Mouse (Mus musculus) small intestine, adult 2 months (tissue): Measurements from ENCODE around the gene N4bp3.

ENCODE experiments used
- CTCF ChIP-seq: fragments of 200-500 bp; IDR thresholded peaks from 2 replicates; pipeline ENCODE4 v1.5.1; 2012; ENCODE audit warnings: low read depth, mild to moderate bottlenecking, control low read depth, inconsistent platforms, low read length, moderate library complexity, mixed read lengths; ENCODE audit not compliant: insufficient replicate concordance, insufficient read length; ENCODE audit errors: extremely low read depth
- POLR2A ChIP-seq: fragments of 200-500 bp; IDR thresholded peaks from 2 replicates; pipeline ENCODE4 v1.6.1; 2012; ENCODE audit warnings: low read depth, mild to moderate bottlenecking, control low read depth, inconsistent platforms, low read length, moderate library complexity

GRCm38 (mm10) chr11:51593368-51593767 is 57.3 kb downstream of the N4bp3 start:
- TF ChIP-seq CTCF (no peak), POLR2A (no peak)
